Mouse (Mus musculus): ENCODE measurements around the gene Krtdap. TPM values are rescaled to one million over a fixed set of nuclear protein-coding genes. Genes with fewer than 3 reads are reported as not detected.
"Not testable (repeated sequence)": the region's sequence is repeated elsewhere in the genome, so short reads cannot be mapped to it uniquely, and the experiment has no call there.

The Krtdap gene
- total RNA-seq (2021), result not detected

DNA sequence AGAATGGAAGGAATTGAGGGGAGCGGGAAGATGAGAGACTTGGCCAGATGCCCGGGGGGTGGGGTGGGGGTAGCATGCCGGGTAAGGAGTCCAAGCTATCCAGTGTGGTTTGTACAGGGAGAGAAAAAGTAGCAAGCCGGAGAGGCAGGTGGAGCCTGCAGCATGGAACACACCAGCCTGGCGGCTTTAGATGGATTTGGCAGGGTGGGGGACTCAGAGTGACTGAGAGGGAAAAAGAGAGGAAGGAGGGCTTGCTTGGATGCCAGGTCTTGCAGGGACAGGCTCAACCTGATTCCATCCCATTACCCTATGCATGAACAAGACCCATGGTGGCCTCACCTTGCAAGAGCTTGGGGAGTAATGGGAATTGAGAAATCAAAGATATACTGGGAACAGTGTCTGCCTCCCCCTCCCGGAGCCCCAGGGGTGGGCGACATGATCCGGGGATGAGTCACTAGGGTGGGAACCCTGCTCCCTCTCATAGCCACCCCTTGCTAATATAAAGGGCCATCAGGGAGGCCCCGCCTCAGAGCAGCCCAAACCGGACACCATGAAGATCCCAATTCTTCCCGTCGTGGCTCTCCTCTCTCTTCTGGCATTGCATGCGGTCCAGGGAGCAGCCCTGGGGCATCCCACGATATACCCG is at the start of gene Krtdap:
Gene Krtdap, plus strand, starts transcription at position 520 of the 646 bp plus-strand sequence.
- no peak for DNase-seq (ENCODE audit: low spot score)
- intact Hi-C loops (cut with DNase I), result no loop called here

DNA sequence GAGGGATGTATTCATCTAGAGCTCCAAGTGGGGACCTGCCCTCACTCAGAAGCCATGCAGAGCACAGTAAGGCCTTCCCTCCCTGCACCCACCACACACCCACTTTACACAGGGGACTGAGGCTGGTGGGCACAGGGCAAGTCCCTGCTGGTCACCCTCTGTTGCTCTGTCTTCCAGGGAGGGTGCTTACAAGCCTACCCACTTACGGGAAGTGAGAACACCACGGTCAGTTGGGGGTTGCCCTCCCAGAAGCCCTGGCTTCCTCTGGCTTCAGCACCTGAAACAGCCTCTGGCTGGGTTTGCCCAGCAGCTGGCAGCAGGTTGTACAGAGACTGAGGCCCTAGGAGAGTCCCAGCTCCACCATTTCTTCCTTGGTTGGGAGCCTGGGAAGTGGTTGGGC is 45.1 kb upstream of the Krtdap start:
- intact Hi-C loops (cut with DNase I), result not testable (repeated sequence)

DNA sequence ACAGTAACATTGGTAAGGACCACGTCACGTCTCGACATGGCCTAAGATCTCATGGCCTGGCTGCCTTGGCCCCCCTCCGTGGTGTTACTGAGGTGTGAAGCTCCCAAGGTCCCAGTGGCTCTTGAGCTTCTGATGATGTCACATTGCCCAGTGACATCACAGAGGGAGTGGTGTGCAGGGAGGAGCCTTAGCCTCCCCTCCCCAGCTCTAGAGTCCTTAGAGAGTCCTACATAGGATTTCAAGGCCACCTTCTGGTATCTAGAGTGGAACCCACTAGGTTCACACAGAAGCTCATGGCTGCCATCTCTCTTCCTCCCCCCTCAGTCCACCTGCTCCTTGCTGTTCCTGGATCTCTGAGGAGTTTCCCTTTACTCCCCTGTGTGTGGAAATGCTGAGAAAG is 44.1 kb upstream of the Krtdap start, which contains the start of gene Gapdhs:
Gene Gapdhs, minus strand, starts transcription at position 65 of the 400 bp plus-strand sequence.
- intact Hi-C loops (cut with DNase I); DNase-seq (ENCODE audit: low spot score): not testable (repeated sequence)

More for the DNA sequence above, 45.1 kb upstream of the Krtdap start:
- DNase-seq (ENCODE audit: low spot score), result not testable (repeated sequence)

DNA sequence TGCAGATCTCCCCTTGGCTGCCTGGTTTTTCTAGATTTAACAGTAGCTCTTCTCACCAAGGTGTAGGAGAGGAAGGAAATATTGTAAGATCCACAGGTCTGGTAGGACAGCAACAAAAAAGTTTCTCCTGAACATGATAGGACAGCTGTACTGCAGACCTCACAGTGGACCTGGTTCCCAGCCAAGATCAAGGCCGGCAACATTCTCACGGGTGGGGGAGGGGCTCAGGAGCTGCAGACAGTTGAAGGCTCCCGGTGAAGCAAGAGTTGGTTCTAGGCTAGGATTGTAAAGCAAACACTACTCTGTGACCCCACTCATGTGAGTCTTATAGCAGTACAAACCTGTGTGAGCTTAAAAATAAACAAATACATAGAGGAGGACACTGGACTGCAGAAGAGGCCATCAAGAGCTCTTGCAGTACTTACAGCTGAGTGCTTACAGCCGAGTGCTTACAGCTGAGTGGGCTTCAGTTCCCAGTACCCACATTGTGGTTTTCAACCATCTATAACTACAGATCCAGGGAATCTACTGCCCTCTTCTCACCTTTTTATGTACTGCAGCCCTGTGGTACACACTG is 43.6 kb upstream of the Krtdap start:
- intact Hi-C loops (cut with DNase I), result no loop called here
- DNase-seq (ENCODE audit: low spot score), result no peak

DNA sequence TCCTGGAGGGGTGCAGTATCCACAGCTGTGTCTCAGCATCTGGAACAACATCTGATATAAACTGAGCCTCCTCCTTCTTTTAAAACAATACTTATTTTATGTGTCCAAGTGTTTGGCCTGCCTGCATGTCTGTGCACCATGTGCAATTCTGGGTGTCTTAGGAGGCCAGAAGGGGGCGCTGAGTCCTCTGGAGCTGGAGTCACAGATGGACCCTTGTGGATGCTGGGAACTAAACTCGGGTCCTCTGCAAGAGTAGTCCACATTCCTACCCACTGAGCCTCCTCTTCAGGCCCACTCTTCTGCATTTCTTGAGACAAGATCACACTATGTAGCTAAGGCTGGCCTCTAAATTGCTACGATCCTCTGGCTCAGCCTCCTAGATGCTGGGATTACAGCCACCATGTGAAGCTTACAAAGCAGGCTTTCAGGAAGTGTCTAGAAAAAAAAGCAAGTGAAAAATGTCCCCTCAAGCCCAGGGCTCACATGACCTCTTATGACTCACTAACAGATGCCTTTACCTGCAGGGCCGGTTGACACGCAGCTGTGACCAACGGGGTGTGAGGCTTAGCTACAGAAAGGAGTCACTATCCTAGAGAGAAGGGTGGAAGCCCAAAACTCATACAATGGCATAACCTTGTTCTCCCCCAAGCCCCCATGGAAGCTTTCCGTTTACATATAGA is 40.0 kb upstream of the Krtdap start:
- no peak for DNase-seq (ENCODE audit: low spot score)
- intact Hi-C loops (cut with DNase I), result no loop called here

DNA sequence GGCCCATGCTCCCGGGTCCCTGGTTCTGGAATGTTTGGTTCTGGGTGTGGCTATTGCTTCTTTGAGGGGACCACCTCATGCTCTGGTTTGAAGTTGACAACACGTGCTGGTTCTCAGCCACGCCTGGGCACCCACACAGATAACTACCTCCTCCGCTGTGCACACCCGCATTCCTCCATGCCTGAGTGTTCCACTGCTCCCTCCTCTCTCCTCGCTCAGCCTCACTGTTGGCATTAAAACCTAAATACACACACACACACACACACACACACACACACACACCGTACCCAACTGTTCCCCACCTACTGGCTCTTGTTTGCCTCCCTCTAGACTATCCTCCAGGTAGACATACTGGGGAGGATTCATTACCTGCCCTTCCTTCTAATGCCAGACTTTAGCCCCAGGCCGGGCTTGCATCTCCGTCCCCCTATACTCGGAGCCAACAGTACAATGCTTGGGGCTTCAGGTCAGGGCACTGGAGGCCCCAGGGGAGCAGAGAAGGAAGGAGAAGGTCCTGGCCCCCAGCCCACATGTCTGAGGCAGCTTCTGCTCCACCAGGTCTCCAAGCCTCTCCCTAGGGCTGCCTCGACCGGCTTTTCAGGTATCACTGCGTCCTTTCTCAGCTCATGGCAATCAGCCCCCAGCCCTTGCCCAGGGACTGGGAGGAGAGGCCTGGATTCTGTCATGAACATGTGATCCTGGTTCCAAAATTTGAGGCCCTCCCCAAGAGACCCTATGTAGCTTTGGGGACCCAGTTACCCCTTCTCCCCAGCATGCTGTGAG is 37.7 kb upstream of the Krtdap start:
- no peak for DNase-seq (ENCODE audit: low spot score)
- intact Hi-C loops (cut with DNase I), result no loop called here

DNA sequence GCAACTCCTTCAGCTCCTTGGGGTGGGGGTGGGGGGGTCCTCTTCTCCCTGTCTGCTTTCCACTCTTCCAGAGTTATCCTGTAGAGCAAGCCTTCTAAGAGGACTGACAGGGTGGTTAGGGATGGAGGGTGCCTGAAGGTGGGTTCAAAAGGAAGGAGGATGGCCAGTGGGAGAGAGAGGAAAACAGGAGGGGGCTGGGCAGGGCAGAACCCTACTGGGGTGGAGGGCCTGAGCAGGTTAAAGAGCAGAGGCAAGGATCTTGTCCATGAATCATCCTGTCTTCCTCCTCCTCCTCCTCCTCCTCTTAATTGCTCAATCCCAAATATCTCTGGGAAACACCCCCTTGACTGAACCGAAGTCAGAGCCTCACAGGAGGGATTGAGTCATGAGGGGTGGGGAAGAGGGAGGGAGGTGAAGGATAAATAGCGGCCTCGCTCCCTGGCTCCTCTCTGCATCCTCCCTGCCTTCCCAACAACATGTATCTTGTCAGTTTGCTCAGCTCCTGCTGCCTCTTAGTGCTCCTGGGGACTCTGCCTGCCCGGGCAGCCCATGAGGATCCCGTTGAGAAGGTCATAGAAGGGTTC is 36.5 kb upstream of the Krtdap start, which contains the start of gene Sbsn:
Gene Sbsn, plus strand, starts transcription at position 386 of the 584 bp plus-strand sequence.
- no peak for DNase-seq (ENCODE audit: low spot score)
- intact Hi-C loops (cut with DNase I), result no loop called here

DNA sequence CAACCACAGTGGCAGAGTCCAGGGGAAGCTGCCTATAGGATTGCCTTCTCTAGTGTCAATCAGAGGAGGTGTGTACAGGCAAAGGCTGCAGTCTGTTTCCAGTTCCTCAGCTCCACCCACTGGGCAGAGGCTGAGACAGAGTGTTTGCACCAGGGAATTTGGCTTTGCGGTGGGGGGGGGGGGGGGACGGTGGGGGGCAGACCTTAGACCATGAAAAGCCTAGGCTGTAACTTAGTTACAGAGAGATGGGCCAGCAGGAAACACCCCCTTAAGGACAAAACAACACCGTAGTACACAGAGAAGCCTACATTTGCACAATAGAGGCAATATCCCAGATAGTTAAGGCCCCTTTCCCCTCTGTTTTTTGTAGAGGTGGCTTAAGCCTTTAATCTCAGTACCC is 30.7 kb upstream of the Krtdap start:
- no peak for DNase-seq (ENCODE audit: low spot score)
- intact Hi-C loops (cut with DNase I), result no loop called here

DNA sequence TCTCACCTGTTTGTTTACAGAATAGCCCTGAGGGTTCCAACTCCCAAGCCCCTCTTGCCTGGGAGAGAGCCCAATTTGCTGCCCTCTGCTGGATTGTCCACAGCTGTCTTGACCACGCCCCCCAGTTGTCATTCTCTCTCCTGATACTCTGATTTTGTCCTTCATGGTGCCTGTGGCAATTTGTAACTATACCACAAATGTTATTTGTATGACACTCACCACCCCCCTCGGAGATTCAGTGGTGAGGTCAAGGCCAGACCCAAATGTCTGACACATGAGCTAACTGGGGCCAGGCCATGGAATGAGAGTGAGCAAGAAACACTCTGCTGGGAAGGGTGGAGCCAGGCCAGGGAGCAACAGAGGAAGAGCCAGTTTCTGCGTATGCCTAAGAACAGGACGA is 28.8 kb upstream of the Krtdap start:
- DNase-seq (ENCODE audit: low spot score), result no peak
- intact Hi-C loops (cut with DNase I), result no loop called here

DNA sequence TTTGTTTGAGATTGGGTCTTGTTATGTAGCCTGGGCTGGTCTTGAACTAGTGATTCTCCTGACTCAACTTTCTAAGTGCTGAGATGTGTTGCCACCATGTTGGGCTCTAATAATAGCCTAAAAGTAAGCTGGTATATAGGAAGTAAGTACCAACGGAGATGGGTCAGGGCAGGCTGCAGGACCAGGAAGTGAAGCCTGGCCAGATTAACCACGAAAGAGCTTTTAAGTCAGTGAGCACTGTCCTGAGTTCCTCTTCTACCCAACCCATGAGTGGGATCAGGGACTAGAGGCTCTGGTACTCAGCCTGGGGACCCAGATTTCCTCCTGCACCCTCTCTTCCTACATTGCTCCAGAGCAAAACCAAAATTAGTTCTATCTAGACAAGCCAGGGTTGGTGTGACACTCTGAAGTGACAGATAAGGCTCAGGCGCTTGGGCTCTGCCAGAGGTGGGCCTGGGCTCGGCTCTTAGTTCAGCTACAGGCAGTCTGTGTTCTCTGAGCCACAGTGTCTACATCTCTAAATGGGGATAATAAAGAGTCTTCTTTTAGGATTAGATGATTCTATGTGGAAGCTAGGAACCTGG is 25.8 kb upstream of the Krtdap start:
- intact Hi-C loops (cut with DNase I), result no loop called here
- no peak for DNase-seq (ENCODE audit: low spot score)

DNA sequence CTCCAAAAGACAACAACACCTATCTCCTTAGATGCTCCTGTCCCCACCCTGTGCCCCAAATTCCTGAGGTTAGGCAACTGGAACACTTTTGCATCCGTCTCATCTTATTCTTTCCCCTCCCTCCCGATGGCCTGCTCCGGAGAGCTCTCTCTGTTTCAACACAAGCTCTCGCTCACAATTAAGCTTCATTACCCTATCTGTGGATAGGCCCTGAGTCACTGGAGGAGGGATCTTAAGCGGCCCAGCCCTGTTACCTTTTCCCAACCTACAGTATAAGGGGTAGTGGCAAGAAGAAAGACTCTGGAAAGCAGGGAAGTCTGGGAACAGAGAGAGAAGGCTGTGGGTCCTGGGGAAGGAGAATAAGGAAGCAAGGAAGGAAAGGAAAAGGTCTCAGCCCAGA is 24.2 kb upstream of the Krtdap start, which contains the start of gene Dmkn:
Gene Dmkn, plus strand, starts transcription at position 301 of the 400 bp plus-strand sequence.
- intact Hi-C loops (cut with DNase I), result no loop called here
- DNase-seq (ENCODE audit: low spot score), result no peak

DNA sequence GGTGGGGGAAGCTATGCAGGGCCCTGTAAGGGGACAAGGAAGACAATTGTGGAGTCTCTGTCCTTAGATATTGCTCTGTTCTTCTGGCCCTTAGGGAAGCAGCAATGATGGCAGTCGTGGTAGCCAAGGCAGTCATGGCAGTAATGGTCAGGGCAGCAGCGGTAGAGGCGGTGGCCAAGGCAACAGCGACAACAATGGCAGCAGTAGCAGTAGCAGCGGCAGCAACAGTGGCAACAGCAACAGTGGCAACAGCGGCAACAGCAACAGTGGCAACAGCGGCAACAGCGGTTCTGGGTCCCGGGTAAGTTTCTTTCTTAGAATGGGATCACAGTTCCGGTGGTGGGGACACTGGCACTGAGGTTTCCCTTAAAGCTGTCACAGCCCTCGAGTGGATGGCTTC is 22.5 kb upstream of the Krtdap start:
- intact Hi-C loops (cut with DNase I), result no loop called here

DNA sequence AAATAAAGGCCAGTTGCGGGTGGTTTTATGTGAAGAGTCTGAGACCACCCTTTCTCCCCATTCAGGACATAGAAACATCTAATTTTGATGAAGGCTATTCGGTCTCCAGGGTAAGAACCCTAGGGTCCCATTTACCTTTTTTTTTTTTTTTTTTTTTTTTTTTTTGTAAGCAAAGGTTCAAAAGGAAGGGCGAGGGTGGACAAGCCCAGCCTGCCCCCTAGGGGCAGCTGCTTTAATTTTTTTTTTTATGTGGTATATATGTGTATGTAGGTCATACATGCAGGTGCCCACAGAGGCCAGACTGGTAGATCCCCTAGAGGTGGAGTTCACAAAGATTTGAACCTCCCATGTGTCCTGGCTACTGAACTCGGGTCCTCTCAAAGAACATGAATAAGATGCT is 21.3 kb upstream of the Krtdap start:
- intact Hi-C loops (cut with DNase I), result no loop called here

More for the DNA sequence above, 22.5 kb upstream of the Krtdap start:
- DNase-seq (ENCODE audit: low spot score), result no peak

DNA sequence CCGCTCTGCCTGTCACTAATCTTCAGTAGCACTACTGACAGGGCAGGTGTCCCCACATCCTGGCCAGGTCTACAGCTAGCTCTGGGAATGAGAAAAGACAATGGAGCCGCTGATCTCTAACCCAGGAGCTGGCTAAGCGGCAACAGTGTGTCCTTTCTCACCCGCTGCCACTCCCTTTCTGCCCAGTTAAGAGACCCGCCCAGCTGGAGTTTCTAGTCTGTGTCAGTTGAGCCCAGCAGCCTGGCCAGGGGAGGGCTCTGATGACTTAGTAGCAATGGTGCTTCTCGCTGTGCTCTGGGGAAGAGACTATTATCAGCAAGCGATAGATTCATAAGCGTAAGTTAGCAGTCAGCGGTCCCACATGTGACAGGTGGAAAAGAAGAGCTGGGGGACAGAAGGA is 18.5 kb upstream of the Krtdap start:
- no peak for DNase-seq (ENCODE audit: low spot score)
- intact Hi-C loops (cut with DNase I), result no loop called here

More for the DNA sequence above, 21.3 kb upstream of the Krtdap start:
- no peak for DNase-seq (ENCODE audit: low spot score)

DNA sequence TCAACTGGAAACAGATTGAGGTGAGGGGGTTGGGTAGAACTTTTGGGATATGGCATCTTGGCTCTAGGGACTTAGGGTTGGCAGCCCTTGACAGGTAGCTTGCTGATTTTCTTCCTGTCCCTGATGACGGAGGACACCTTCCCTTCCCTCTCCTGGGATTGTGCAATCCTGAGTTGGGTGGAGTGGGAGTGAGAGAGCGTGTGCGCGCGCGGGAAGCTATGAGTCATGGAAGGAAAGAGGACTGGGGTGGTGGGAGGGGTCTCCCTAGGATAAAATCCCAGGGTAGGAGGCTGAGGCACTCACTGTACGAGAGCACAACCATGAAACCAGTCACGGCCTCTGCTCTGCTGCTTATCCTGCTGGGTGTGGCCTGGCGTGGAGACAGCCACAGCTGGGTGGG is 11.6 kb upstream of the Krtdap start:
- DNase-seq (ENCODE audit: low spot score), result no peak
- intact Hi-C loops (cut with DNase I), result no loop called here

DNA sequence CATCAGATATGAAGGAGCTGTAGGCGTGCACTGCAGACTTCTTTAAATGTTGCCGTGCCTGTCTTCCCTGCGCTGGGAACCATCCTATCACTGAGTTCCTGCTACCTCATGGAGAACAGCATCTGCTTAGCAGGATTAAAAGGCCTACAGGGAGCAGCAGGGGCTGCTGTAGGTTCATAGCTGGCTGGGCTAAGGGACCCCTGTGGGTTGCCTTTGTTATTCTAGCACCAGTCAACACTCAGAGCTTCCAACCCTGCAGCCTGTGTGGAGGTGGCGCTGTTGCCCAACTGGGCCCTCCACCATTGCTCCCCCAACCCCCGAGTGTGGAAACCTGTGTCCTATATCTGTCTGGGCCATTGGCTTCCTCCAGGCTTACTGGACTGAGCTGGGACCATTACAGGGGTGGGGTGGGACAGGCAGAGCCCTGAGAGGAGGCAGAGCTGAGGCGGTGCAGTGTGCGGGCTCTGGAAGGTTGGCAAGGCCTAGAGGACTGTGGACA is 10.6 kb upstream of the Krtdap start:
- no peak for DNase-seq (ENCODE audit: low spot score)
- intact Hi-C loops (cut with DNase I), result no loop called here

DNA sequence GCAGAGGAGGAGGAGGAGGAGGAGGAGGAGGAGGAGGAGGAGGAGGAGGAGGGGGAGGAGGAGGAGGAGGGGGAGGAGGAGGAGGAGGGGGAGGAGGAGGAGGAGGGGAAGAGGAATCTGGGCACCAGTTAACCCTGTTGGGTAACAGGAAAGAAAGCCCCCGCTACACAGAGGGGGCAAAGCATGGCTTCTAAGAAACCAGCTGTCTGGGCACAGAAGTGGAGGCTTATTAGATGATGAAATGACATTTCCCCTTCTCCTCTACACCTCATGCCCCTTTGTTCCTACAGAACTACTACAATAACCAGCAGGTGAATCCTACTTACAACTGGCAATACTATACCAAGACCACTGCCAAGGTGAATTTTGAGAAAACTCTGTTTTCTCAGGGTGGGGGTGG is 9.8 kb upstream of the Krtdap start:
- intact Hi-C loops (cut with DNase I), result no loop called here

DNA sequence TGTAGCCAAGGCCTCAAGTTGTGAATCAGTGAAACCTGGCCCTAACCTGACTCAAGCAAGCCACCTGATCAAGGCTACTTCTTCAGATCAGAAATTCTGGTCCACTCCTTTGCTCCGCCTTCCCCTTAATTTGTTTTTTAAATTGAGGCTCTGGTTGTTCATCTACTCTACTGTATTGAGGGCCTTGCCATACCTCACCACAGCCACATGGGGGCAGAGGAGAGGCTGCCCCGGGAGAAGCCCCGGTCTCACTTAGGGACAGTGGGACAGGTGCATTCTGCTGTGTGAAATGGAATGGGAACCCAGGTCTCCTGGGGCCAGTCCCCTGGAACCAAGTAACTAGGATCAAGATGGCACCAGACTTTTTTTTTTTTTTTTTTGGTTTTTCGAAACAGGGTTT is 5.9 kb upstream of the Krtdap start:
- intact Hi-C loops (cut with DNase I), result no loop called here
- no peak for DNase-seq (ENCODE audit: low spot score)

More for the DNA sequence above, 9.8 kb upstream of the Krtdap start:
- DNase-seq (ENCODE audit: low spot score), result no peak

DNA sequence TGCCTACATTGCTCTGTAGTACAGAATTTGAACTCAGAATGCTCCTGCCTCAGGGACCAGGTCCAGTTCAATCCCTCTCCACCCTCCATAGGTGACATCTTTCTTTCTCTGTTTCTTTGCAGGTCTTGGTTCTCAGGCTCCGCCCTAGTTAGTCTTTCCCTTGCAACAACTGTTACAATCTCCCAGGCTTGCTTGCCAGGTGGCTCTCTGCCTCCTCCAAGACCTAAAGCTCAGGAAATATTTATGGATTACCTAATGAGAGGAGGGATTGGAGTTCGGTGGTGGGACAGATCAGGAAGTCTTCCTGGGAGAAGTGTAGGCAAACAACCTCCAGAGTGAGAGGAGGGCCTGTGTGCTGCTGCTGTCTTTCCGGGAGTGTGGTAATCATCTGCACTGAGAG is 5.0 kb upstream of the Krtdap start:
- intact Hi-C loops (cut with DNase I), result no loop called here
- DNase-seq (ENCODE audit: low spot score), result no peak

Data from heart, postnatal 25 days (tissue).